Mouse (Mus musculus) cerebellum, adult 11 months (tissue): ENCODE data around the gene Draxin.

Experiments
- DNase-seq: peaks from one replicate; pipeline ENCODE4 v3.0.0; 2022

Gene Draxin

DNA sequence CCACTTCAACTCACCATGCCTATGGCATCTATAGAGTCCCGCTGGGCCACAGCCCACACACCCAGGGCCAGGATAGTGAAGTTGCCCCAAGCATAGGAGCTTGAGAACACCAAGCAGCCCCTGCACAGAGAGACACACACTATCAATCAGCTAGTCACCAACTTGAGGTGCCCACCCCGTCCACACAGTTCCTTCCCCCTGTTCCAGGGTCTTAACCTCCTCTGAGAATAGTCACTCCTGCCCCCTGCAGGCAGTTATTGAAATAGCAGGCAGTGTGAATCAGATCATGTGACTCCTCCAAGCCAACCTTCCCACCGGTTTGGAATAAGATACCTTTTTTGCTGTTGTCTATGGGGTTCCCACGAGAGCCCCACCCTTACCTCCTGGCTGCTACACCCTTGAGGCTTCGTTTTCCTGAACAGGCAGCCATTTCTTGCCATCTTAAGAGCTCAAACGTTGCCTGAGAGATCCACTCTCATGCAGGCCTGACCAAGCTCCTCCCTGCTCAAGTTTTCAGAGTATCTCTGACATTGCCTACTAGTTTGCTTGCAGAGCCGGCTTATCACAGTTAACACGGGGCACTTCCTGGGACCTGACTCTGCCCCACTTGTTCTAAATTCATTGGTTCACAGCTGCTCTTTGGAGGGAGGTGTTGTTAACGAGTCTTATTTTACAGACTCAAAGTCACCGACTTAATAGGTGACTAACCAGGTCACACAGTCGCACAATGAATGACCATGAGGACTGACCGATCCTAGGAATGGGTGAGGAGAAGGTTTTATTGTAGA, 48.0 kb downstream of the Draxin start:
- DNase-seq: peak; percentile 43

DNA sequence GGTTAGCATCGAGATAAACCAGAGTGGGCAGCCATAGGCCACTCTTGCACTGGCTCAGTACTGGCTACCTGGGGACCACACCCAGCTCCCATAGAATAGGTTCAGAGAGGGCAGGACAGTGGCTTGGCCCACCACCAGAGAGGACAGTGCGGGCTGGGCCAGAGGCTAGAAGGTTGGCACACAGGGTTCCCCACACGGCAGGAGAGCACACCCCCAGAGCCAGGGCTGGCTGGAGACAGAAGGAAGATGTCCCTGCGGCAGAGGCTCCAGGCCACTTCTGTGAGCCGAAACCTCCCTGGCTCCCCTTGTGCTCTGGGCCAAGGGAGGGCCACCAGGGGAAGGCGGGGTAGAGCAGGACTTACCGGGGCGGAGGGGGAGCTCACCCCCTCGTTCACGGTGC, 49.3 kb downstream of the Draxin start:
- DNase-seq: no peak

DNA sequence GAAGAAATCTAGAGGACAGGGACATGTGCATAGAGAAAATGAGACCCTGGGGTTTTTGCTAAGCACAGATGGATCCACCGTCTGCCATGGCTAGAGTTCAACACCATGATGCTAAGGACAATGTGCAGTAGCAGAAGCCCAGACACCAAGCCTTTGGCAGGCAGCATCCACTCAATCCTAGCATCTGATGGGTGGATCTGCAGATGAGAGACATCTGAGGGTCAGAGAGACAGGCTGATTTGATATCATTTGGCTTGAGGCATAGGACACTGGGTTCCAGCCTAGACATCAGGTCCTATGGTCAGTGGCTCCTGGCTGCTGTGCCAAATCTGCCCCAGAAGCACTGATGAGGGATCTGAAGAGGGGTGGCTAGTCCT, 49.9 kb downstream of the Draxin start:
- no peak for DNase-seq

DNA sequence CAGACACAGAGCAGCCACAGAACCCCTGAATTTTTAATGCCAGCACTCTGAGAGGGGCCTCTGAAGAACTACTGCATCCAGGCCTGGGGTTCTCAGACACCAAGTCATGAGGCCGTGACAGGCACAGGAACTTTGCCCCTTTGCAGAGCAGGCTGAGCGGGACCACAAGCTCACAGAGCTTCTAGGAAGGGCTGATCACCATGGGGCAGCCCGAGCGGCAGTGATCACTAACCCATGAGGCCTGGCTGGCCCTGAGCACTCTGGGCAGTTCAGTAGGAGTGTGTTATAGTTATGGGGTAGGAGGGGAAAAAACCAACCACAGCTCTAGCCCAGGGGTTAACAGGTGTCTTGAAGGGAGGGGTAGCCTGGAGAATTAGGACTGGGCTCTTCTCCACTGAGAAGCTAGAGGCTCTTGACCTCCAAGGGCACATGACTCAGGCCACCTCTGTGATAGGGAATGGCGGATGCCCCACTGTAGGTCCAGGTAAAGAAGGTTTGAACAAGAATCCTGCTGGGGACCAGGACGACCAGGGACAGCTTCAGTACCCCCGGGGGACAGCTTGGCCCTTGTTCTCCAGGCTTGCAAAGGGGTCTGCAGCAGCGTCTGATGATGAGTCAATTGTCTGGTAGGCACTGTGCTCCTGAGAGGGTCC, 50.4 kb downstream of the Draxin start:
- no peak for DNase-seq

DNA sequence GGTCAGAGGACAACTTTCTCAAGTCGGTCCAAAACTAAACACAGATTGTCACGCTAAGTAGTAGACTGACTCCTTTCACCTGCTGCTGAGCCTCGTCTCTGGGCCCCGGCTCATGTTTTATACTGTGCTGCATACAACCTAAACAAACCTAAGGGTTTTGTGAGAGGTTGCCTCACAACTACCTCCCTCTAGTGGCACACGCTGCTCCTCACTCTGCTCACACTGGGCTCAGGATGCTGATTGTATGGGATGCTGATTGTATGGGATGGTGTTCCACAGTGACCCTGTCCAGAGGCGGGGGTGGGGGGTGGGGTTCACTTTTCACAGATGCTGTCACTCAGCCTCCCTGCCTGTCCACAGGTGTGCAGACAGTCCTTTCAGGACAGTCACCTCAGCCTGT, 51.3 kb downstream of the Draxin start:
- no peak for DNase-seq

DNA sequence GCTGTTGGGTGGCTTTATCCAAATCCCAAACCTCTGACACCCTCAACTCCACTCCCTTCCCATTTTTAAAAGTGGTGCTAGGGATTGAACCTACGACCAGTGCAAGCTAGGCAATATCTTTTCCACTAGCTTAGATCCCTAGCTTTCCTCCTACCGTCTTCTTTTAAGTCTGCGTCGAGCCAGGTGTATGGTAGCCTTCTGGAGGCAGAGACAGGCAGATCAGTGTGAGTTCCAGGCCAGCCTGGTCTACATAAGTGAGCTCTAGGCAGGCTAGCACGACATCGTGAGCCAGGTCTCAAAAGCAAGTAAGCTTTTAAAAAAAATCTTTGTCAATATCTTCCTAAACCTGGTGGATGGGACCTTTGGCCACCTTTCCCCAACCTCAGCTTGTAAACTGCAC, 54.6 kb downstream of the Draxin start:
- DNase-seq: no peak

DNA sequence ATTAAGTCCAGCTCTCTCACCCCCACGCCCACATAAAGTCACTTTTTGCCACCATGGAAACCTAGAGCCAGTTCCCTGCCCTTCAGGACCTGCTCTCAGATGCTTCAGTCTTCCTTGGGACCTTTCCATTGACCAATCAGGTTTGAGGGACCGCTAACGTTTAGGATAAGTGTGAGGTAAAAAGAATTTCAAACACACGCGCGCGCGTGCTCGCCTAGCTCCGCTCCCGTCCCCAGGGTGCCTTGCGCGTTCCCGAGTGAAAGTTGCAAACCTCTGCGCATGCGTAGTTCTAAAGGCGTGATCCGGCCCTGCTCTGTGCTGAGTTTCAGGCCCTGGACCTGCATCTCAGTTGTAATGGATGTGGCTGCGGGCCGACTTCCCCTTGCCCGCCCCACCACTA, 55.2 kb downstream of the Draxin start:
- DNase-seq: no peak

DNA sequence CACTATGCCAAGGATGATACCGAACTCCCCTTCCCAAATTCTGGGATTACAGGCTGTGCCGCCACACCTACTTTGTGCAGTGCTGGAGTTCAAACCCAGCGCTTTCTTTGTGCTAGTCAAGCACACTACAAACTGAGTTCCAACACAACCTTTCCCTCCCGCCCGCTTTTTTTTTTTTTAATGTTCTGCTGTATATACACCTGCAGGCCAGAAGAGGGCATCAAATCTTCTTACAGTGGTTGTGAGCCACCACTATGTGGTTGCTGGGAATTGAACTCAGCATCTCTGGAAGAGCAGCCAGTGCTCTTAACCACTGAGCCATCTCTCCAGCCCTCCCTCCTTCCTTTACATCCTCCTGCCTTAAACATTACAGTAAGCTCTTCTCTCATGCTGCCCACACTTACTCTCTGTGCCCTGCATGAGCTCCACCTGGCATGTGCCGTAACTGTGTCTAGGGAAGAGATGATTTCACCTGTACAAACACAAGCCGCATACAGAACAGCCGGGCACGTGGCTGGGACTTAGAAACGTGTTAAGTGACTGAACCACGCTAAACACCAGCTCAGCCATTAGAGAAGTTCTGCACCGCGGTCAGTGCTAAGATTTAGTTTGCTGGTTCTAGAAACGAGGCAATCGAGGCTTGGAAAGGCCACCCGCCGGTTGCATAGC, 55.8 kb downstream of the Draxin start:
- no peak for DNase-seq

DNA sequence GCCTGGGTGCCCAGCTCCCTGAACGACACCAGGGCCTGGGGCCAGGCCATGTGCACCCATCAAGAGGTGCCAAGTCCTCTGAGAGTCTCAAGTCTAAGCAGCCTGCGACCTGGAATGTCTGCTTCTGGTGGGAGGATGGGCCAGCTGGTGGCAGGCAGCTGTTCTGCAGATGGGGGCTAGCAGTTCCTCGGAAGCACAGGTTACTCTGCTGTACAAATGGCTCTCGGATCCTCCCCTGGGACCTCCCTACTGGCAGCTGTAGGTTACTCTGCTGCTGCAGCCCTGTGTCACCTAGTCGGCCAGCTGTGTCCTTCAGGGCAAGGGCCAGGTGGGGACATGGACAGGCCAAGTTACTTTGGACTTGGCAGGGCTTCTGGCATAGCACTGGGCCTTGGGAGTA, 59.0 kb downstream of the Draxin start:
- no peak for DNase-seq

DNA sequence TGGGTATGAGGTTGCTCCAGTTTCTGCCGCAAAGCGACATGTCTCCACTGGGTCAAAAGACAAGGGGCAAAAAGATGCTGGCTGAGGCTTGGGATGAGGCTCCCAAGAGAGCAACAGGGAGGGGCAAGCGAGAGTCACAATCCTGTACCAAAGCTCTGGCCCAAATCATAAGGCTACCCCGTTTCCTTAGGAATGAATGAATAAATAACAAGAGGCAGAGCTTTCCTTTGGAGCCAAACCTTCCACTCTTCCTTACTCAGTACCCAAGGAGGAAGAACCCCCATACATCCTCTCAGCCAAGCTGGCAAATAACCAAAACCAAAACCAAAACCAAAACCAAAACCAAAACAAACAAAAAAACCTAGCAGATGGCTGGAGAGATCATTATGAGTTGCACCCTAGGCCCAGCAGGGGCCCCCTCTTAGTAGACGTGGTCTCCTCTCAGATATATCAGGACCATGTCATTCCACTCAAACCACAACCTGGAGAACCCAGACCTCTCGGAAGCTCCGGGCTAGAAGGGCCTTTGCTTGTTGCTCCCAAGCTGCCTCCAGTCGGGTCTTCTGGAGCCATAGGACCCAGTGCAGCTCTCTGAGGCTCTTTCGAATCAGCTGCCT, 60.8 kb downstream of the Draxin start:
- no peak for DNase-seq

DNA sequence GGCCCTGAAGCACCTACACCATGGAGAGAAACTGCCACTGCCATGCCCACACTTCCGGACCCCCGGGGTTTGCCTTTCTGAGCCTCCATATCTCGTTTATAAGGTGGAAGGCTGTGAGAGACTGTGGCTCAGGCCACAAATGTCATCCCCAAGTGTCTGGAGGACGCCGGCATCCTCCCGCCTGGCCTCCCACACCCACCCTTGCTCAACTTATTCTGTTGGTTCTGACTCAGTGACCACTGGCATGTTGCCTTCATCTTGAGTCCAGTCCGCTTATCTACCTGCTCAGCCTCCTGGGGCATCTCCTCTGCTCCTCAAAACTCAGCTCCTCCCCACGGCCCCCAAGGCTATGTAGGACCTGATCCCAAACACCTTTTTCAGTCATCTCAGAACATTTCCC, 63.2 kb downstream of the Draxin start:
- no peak for DNase-seq

DNA sequence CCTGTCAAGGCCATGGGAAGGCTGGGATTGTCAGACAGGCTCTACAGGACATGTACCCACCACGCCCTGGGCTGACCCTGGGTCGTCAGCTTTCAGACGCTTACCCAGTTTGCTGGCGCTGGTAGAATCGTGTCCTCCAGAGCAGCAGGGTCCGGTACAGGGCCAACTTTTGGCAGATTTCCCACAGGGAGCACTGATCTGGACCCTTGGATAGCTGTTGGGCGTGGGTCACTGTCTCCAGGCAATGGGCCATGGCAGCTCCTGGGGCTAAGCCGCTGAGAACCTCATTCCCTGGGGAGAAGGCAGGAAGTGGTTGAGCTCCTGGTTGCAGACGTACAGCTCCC, 64.1 kb downstream of the Draxin start:
- no peak for DNase-seq

DNA sequence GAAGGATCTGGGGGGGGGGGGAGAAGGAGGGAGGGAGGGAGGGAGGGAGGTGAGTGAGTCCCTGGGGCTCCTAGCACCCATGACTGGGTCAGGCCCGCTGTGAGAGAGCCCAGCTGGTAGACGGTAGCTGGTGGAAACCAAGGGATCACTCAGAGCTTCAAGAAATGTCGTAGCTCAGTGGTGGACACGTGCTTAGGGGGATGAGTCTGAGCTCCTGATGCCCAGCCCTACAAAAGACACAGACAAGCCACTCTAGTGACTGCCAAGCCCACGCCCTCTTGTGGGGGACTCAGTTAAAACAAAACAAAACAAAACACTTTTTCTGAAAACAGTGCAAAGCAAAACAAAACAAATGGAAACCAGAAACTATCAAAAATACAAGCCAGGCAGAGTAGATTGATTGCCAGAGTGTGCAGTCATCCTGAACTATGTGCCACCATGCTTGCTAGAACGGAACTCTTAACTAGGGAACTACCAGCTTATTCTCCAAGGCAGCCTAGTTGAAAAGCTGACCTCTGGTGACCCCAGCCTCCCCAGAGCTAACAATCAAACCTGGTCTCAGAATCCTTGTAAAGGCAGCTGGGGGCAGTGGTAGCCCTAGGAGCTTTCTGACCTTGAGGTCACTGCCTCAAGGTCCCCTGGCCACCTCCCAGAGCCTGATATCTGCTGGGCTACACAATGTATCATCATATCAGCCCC, 64.6 kb downstream of the Draxin start:
- no peak for DNase-seq

DNA sequence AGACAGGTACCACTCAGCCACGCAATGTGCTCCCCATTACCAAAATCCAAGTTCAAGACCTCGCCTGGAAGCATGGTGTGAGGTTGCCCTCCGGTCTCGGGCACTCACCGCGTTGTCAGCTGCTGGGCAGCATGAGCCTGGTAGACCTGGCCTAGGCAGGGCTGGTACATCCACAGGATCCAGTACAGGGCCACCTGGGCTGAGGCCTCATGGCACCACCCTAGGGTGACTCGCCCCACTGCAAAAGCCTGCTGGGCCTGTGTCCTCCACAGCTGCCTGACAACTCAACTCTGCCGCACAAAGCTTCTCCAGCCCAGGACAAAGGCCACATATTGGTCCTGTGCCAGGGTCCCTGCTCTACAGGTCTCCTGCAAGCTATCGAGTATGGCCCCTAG, 69.4 kb downstream of the Draxin start:
- no peak for DNase-seq

DNA sequence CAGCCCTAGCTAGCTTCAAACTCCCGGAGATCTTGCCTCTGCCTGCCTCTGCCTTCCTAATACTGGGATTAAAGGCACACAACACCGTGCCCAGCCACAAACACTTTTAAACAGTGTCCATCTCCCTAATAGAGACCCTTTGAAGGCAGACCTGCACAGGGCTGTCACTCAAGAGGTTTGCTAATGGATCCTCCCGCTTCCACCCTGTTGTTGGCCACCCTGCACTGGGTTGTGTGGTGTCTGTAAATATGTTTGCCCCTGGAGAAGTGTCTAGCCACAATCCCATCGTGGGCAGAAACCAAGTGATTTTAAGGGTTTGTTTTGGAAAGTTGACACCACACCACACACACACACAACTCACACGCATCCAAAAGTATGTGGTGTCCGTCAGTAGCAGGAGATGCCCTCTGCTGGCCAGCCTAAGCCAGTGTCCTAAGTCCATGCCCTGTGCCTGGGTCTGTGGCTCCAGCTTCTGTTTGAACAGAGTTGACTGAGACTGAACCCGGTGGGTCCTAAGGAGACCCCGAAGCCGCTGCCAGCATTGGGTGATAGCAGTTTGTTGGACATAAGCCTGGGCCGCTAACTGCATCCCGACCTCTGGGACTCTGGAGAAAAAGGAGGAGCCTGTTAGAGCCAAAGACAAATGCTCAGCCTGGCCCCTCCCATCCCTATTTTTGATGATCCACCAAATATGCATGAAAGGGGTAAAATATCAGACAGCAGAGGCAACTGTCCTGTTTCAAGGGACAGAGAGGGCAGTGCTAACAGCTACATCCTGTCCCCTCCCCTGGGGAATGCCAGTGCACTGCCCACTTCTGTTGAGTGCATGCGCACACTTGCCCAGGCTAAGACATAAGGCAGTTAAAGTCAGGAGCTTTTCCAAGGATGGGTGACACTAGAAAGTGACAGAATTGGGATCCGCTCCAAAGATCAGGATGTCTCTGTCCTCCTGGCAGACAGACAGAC, 70.1 kb downstream of the Draxin start:
- no peak for DNase-seq

DNA sequence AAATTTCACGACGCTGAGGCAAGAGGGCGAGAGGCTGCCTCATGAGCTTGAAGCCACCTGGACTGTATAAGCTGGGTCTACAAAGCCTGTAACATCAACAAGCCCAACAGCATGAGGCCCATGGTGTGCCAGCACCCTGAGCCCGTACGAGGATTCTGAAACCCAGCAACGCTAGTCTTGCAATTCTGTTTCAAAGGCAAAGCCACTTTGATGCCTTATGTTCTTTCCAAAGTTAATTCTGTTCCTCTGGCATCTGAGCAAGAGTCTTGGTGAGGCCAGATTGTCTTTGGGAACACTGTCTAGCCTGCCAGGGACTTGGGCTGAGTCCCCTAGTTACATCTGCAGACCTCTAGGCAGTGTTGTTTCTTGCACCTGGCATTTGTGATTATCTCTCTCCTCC, 71.5 kb downstream of the Draxin start:
- DNase-seq: no peak

DNA sequence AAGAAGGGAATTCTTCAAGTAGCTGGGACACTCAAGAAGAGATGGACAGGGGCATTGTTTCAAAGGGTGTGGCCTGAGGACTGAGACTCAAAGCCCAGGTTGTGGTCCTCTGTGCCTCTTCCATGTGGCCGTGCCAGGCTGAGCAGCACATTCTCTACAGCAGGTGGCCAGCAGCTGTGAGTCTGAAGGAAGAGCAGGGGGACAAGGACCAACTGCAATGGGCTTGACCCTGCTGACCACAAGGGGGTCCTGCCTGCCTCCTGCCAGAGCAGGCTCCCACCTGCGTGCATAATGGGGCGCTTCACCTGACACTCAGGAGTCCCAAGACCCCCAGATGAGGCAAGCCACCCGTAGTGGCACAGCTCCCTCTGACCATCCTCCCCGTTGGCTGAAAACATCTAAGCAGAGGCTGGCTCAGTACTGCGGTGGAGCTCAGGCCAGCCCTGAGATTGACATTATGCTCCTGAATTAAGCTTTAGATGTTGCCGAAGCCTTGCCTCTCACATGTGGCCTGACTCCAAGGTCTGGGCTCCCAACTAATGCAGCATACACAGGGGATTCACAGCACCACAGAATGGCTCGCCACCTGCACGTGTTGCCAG, 72.2 kb downstream of the Draxin start:
- DNase-seq: no peak

DNA sequence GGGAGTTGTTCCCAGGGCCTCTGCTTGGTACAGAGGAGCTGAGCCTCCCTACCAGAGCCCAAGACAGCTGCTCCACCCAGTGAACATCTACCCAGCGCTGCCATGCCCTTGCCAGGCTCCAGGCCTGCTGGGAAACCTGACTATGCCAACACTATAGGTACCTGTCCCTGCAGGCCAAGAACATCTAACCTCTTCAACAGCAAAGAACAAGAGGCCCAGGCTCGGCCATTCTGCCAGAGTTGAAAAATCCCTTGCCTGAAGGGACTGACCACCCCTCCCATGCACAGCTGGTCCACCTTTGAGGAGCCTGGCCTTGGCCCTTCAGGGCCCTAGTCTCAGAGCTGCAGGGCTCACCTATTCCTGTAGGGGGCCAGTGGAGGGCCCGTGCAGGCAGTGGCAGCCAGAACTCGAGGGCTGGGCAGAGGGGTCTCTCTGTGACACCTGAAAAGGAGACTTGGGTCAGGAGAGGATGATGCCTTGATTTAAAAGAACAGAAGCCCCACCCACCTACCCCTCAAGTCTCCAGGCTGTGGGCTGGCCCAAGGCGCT, 72.8 kb downstream of the Draxin start:
- no peak for DNase-seq

DNA sequence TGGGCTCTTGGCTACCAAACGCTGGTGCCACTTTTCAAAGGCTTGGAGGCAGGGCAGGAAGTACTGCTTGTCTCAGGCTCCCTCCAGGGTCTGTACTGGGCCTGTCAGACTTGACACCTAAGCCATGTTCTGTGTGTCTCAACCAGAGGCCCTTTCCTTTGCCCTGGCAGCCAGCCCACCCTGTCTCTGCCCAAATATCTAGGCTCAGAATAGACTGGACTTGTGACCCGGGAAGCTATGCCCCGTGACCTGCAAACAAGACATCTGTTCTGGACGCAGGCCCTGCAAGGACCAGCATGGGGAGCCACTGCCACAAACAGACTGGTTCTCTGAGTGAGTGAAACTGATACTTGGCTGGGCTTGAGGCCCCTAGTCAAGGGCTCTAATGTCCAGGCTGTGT, 73.7 kb downstream of the Draxin start:
- no peak for DNase-seq

DNA sequence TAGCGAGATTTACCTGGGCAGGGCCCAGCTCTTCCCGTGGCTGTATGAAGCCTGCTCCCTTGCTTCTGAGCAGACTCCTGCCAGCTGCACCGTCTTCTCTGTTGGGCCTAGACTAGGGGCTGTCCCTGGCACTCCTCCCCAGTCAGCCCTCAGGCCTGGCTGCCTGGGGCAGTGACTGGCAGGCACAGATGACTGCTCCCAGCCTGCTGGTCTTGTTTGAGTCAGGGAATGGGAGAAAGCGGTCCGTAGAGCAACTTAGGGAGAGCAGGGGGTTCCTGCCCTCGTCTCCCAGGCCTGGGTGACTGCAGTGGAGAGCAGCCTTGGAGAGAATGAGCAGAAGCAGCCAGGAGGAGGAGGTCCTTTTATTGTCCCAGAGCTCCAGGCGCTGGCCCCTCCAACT, 74.3 kb downstream of the Draxin start:
- DNase-seq: no peak

DNA sequence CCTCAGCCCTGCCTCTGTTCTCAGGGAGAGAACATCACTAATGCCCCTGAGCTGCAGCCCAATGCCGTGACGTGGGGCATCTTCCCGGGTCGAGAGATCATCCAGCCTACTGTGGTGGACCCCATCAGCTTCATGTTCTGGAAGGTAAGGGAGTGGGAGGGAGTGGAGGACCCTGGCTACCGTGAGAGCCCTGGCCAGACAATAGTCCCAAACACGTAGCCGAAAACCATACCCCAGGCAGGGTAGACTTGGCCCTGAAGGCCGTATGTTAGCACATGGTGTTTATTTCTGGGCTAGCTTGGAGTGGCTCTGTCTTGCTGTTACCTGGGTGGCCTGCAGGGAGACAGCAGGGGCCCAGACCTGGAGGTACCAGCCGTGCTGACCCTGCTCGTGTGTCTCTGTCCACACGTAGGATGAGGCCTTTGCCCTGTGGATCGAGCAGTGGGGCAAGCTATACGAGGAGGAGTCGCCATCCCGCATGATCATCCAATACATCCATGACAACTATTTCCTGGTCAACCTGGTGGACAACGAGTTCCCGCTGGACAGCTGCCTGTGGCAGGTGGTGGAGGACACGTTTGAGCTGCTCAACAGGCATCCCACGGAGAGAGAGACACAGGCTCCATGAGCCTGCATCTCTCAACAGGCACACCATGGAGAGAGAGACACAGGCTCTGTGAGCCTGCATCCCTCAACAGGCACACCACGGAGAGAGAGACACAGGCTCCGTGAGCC, 75.4 kb downstream of the Draxin start:
- peak; percentile 63 for DNase-seq
